Mouse (Mus musculus): ENCODE measurements at regions not wholly inside any gene's neighbourhood (a gene's known extent, or its start where the extent isn't known, plus 50 kb on each side); places are given as distances from the start of the nearest gene placed in this dataset.

- no peak for DNase-seq
Observed at GRCm38 (mm10) chr17:47139171-47139617, 128.8 kb upstream of the Ubr2 start.

- DNase-seq = no peak
Observed at GRCm38 (mm10) chr17:47138174-47138573, 127.8 kb upstream of the Ubr2 start.

GRCm38 (mm10) chr17:47135391-47135790 lies 125.0 kb upstream of the Ubr2 start:
- DNase-seq = peak; percentile 71

- DNase-seq = no peak
Observed at GRCm38 (mm10) chr17:47133785-47134184, 123.4 kb upstream of the Ubr2 start.

GRCm38 (mm10) chr17:47127571-47127970 lies 117.2 kb upstream of the Ubr2 start:
- DNase-seq = no peak

GRCm38 (mm10) chr17:47123576-47123975 lies 113.2 kb upstream of the Ubr2 start:
- DNase-seq = no peak

- no peak for DNase-seq
Observed at GRCm38 (mm10) chr17:47122221-47122620, 111.9 kb upstream of the Ubr2 start.

- no peak for DNase-seq
Observed at GRCm38 (mm10) chr17:47118010-47118409, 107.7 kb upstream of the Ubr2 start.

- DNase-seq = no peak
Observed at GRCm38 (mm10) chr17:47115754-47116153, 105.4 kb upstream of the Ubr2 start.

GRCm38 (mm10) chr17:47115141-47115540 lies 104.8 kb upstream of the Ubr2 start:
- no peak for DNase-seq

- DNase-seq = no peak
Observed at GRCm38 (mm10) chr17:47114736-47115135, 104.4 kb upstream of the Ubr2 start.

- peak; percentile 14 for DNase-seq
Observed at GRCm38 (mm10) chr17:47112556-47113225, 102.3 kb upstream of the Ubr2 start.

GRCm38 (mm10) chr17:47110836-47111235 lies 100.5 kb upstream of the Ubr2 start:
- DNase-seq = no peak

GRCm38 (mm10) chr17:47104328-47104727 lies 94.0 kb upstream of the Ubr2 start:
- no peak for DNase-seq

GRCm38 (mm10) chr17:47095191-47095590 lies 84.8 kb upstream of the Ubr2 start:
- DNase-seq = no peak

GRCm38 (mm10) chr17:47092076-47092475 lies 81.7 kb upstream of the Ubr2 start:
- DNase-seq = no peak

- DNase-seq = no peak
Observed at GRCm38 (mm10) chr17:47089769-47090168, 79.4 kb upstream of the Ubr2 start.

- no peak for DNase-seq
Observed at GRCm38 (mm10) chr17:47069206-47069605, 58.9 kb upstream of the Ubr2 start.

GRCm38 (mm10) chr17:47065307-47065901 lies 55.0 kb upstream of the Ubr2 start:
- DNase-seq = peak; percentile 42

- no peak for DNase-seq
Observed at GRCm38 (mm10) chr17:47064592-47065306, 54.4 kb upstream of the Ubr2 start.

GRCm38 (mm10) chr17:47064006-47064405 lies 53.6 kb upstream of the Ubr2 start:
- no peak for DNase-seq

GRCm38 (mm10) chr17:47061031-47061620 lies 50.8 kb upstream of the Ubr2 start:
- peak; percentile 34 for DNase-seq
